Mouse (Mus musculus): ENCODE measurements at regions not wholly inside any gene's neighbourhood (a gene's known extent, or its start where the extent isn't known, plus 50 kb on each side); places are given as distances from the start of the nearest gene placed in this dataset.

- Histone ChIP-seq H3K36me3 (ENCODE audit: control insufficient read depth, insufficient read depth, low read length) (no peaks in the 10 kb centered on the region), H3K27ac (ENCODE audit: low read depth, low read length) (no peak overlapping the region), H3K9ac (ENCODE audit: low read length) (no peak overlapping the region), H3K27me3 (ENCODE audit: control insufficient read depth, insufficient read depth, low read length) (no peaks in the 10 kb centered on the region), H3K9me3 (ENCODE audit: control insufficient read depth, low read length) (no peaks in the 10 kb centered on the region), H3K4me1 (ENCODE audit: control insufficient read depth, insufficient read depth, low read length) (no peaks in the 10 kb centered on the region), H3K4me2 (ENCODE audit: low read depth) (no peak overlapping the region), H3K4me3 (ENCODE audit: low read depth, low read length) (no peak overlapping the region)
- WGBS = 86% methylated on average over 7 of the region's 7 CpGs
- ATAC-seq (ENCODE audit: insufficient read depth, low FRiP score, low TSS enrichment) = no peak
- DNase-seq (ENCODE audit: low spot score) = no peak
These were observed 155.4 kb downstream of the Tgfb2 start for GRCm38 (mm10) chr1:186550265-186550885.

GRCm38 (mm10) chr1:186549207-186549606 is 156.6 kb downstream of the Tgfb2 start:
- Histone ChIP-seq H3K4me3 (ENCODE audit: low read depth, low read length) (no peak overlapping the region), H3K9ac (ENCODE audit: low read length) (no peak overlapping the region), H3K27ac (ENCODE audit: low read depth, low read length) (no peak overlapping the region), H3K27me3 (ENCODE audit: control insufficient read depth, insufficient read depth, low read length) (no peaks in the 10 kb centered on the region), H3K4me1 (ENCODE audit: control insufficient read depth, insufficient read depth, low read length) (no peaks in the 10 kb centered on the region), H3K4me2 (ENCODE audit: low read depth) (no peak overlapping the region), H3K36me3 (ENCODE audit: control insufficient read depth, insufficient read depth, low read length) (no peaks in the 10 kb centered on the region), H3K9me3 (ENCODE audit: control insufficient read depth, low read length) (no peaks in the 10 kb centered on the region)
- ATAC-seq (ENCODE audit: insufficient read depth, low FRiP score, low TSS enrichment) = no peak
- no peak for DNase-seq (ENCODE audit: low spot score)
- 95% methylated on average over 12 of the region's 12 CpGs for WGBS

- H3K9me3 ChIP-seq (ENCODE audit: control insufficient read depth, low read length) = no peaks in the 10 kb centered on the region
- DNase-seq (ENCODE audit: low spot score) (no peak), ATAC-seq (ENCODE audit: insufficient read depth, low FRiP score, low TSS enrichment) (peak; percentile 79; the same call in 1 of the 2 replicates)
- H3K27ac ChIP-seq (ENCODE audit: low read depth, low read length) = no peak overlapping the region
- no peaks in the 10 kb centered on the region for H3K36me3 ChIP-seq (ENCODE audit: control insufficient read depth, insufficient read depth, low read length)
- H3K4me2 ChIP-seq (ENCODE audit: low read depth) = peak overlapping the region; percentile 9; the same call in 1 of the 2 replicates
- H3K4me1 ChIP-seq (ENCODE audit: control insufficient read depth, insufficient read depth, low read length) = no peaks in the 10 kb centered on the region
- WGBS = 58% methylated on average over 22 of the region's 22 CpGs
- H3K27me3 ChIP-seq (ENCODE audit: control insufficient read depth, insufficient read depth, low read length) = no peaks in the 10 kb centered on the region
- no peak overlapping the region for H3K9ac ChIP-seq (ENCODE audit: low read length)
- H3K4me3 ChIP-seq (ENCODE audit: low read depth, low read length) = no peak overlapping the region
These were observed 159.2 kb downstream of the Tgfb2 start for GRCm38 (mm10) chr1:186546386-186547185.

- Histone ChIP-seq H3K27me3 (ENCODE audit: control insufficient read depth, insufficient read depth, low read length) (no peaks in the 10 kb centered on the region), H3K9me3 (ENCODE audit: control insufficient read depth, low read length) (no peaks in the 10 kb centered on the region), H3K4me2 (ENCODE audit: low read depth) (no peak overlapping the region), H3K4me3 (ENCODE audit: low read depth, low read length) (no peak overlapping the region), H3K36me3 (ENCODE audit: control insufficient read depth, insufficient read depth, low read length) (no peaks in the 10 kb centered on the region), H3K27ac (ENCODE audit: low read depth, low read length) (no peak overlapping the region), H3K4me1 (ENCODE audit: control insufficient read depth, insufficient read depth, low read length) (no peaks in the 10 kb centered on the region), H3K9ac (ENCODE audit: low read length) (no peak overlapping the region)
- 92% methylated on average over 2 of the region's 2 CpGs for WGBS
- DNase-seq (ENCODE audit: low spot score) (no peak), ATAC-seq (ENCODE audit: insufficient read depth, low FRiP score, low TSS enrichment) (no peak)
These were observed 165.7 kb downstream of the Tgfb2 start for GRCm38 (mm10) chr1:186540070-186540469.

- DNase-seq (ENCODE audit: low spot score) (no peak), ATAC-seq (ENCODE audit: insufficient read depth, low FRiP score, low TSS enrichment) (no peak)
These were observed 167.6 kb downstream of the Tgfb2 start for GRCm38 (mm10) chr1:186538233-186538632.

GRCm38 (mm10) chr1:186515976-186516375 is 189.8 kb downstream of the Tgfb2 start:
- Histone ChIP-seq H3K9ac (ENCODE audit: low read length) (no peak overlapping the region), H3K4me2 (ENCODE audit: low read depth) (no peak overlapping the region), H3K36me3 (ENCODE audit: control insufficient read depth, insufficient read depth, low read length) (no peaks in the 10 kb centered on the region), H3K9me3 (ENCODE audit: control insufficient read depth, low read length) (no peaks in the 10 kb centered on the region), H3K27me3 (ENCODE audit: control insufficient read depth, insufficient read depth, low read length) (no peaks in the 10 kb centered on the region), H3K4me1 (ENCODE audit: control insufficient read depth, insufficient read depth, low read length) (no peaks in the 10 kb centered on the region), H3K27ac (ENCODE audit: low read depth, low read length) (no peak overlapping the region), H3K4me3 (ENCODE audit: low read depth, low read length) (no peak overlapping the region)
- 91% methylated on average over 6 of the region's 6 CpGs for WGBS
- DNase-seq (ENCODE audit: low spot score) (no peak), ATAC-seq (ENCODE audit: insufficient read depth, low FRiP score, low TSS enrichment) (no peak)

More at GRCm38 (mm10) chr1:186538233-186538632, 167.6 kb downstream of the Tgfb2 start:
- H3K27ac ChIP-seq (ENCODE audit: low read depth, low read length) = no peak overlapping the region
- H3K4me1 ChIP-seq (ENCODE audit: control insufficient read depth, insufficient read depth, low read length) = no peaks in the 10 kb centered on the region
- no peak overlapping the region for H3K9ac ChIP-seq (ENCODE audit: low read length)
- no peaks in the 10 kb centered on the region for H3K36me3 ChIP-seq (ENCODE audit: control insufficient read depth, insufficient read depth, low read length)
- no peak overlapping the region for H3K4me2 ChIP-seq (ENCODE audit: low read depth)
- no peaks in the 10 kb centered on the region for H3K9me3 ChIP-seq (ENCODE audit: control insufficient read depth, low read length)
- no peaks in the 10 kb centered on the region for H3K27me3 ChIP-seq (ENCODE audit: control insufficient read depth, insufficient read depth, low read length)
- H3K4me3 ChIP-seq (ENCODE audit: low read depth, low read length) = no peak overlapping the region
- WGBS = 80% methylated on average over 3 of the region's 3 CpGs

GRCm38 (mm10) chr1:186515071-186515470 is 190.7 kb downstream of the Tgfb2 start:
- H3K27ac ChIP-seq (ENCODE audit: low read depth, low read length) = no peak overlapping the region
- H3K4me1 ChIP-seq (ENCODE audit: control insufficient read depth, insufficient read depth, low read length) = no peaks in the 10 kb centered on the region
- H3K9ac ChIP-seq (ENCODE audit: low read length) = no peak overlapping the region
- no peaks in the 10 kb centered on the region for H3K9me3 ChIP-seq (ENCODE audit: control insufficient read depth, low read length)
- WGBS = 78% methylated on average over 2 of the region's 2 CpGs
- no peak overlapping the region for H3K4me3 ChIP-seq (ENCODE audit: low read depth, low read length)
- DNase-seq (ENCODE audit: low spot score) (no peak), ATAC-seq (ENCODE audit: insufficient read depth, low FRiP score, low TSS enrichment) (no peak)
- no peaks in the 10 kb centered on the region for H3K27me3 ChIP-seq (ENCODE audit: control insufficient read depth, insufficient read depth, low read length)
- no peaks in the 10 kb centered on the region for H3K36me3 ChIP-seq (ENCODE audit: control insufficient read depth, insufficient read depth, low read length)
- H3K4me2 ChIP-seq (ENCODE audit: low read depth) = no peak overlapping the region

GRCm38 (mm10) chr1:186513861-186514260 is 191.9 kb downstream of the Tgfb2 start:
- Histone ChIP-seq H3K4me1 (ENCODE audit: control insufficient read depth, insufficient read depth, low read length) (no peaks in the 10 kb centered on the region), H3K27ac (ENCODE audit: low read depth, low read length) (no peak overlapping the region), H3K4me3 (ENCODE audit: low read depth, low read length) (no peak overlapping the region), H3K27me3 (ENCODE audit: control insufficient read depth, insufficient read depth, low read length) (no peaks in the 10 kb centered on the region), H3K36me3 (ENCODE audit: control insufficient read depth, insufficient read depth, low read length) (no peaks in the 10 kb centered on the region), H3K4me2 (ENCODE audit: low read depth) (no peak overlapping the region), H3K9me3 (ENCODE audit: control insufficient read depth, low read length) (no peaks in the 10 kb centered on the region), H3K9ac (ENCODE audit: low read length) (no peak overlapping the region)
- ATAC-seq (ENCODE audit: insufficient read depth, low FRiP score, low TSS enrichment) = no peak
- DNase-seq (ENCODE audit: low spot score) = no peak
- 59% methylated on average over 5 of the region's 5 CpGs for whole genome bisulfite sequencing

- ATAC-seq (ENCODE audit: insufficient read depth, low FRiP score, low TSS enrichment) = no peak
- no peaks in the 10 kb centered on the region for H3K4me1 ChIP-seq (ENCODE audit: control insufficient read depth, insufficient read depth, low read length)
- H3K9me3 ChIP-seq (ENCODE audit: control insufficient read depth, low read length) = no peaks in the 10 kb centered on the region
- H3K4me2 ChIP-seq (ENCODE audit: low read depth) = no peak overlapping the region
- no peak for DNase-seq (ENCODE audit: low spot score)
- H3K36me3 ChIP-seq (ENCODE audit: control insufficient read depth, insufficient read depth, low read length) = no peaks in the 10 kb centered on the region
- no peak overlapping the region for H3K9ac ChIP-seq (ENCODE audit: low read length)
- H3K4me3 ChIP-seq (ENCODE audit: low read depth, low read length) = no peak overlapping the region
- WGBS = 55% methylated on average over 2 of the region's 2 CpGs
- no peaks in the 10 kb centered on the region for H3K27me3 ChIP-seq (ENCODE audit: control insufficient read depth, insufficient read depth, low read length)
- no peak overlapping the region for H3K27ac ChIP-seq (ENCODE audit: low read depth, low read length)
These were observed 195.3 kb downstream of the Tgfb2 start for GRCm38 (mm10) chr1:186510531-186510930.
